ENCODE assay signal across 23 mouse cellular contexts in genomic region chr12:85303256-85303655, GRCm38 (mm10).
"Had no signal": no experiment of that assay in that cellular context is flagged by ENCODE, and none has a peak within 500 bp of the region (broad histone marks: within the 10 kb centered on the region; RNA-seq: fewer than 3 reads in every experiment).

No protein-coding gene starts in this region.

- H3K4me3 ChIP-seq: heart, adult 2 months; heart, embryonic 13.5 days; heart, embryonic 15.5 days; hindbrain, embryonic 13.5 days; hindbrain, embryonic 15.5 days; limb, embryonic 13.5 days; limb, embryonic 15.5 days had no signal

- ATAC-seq: hindbrain, postnatal 0 days; intestine, embryonic 16.5 days had no signal

- H3K27me3 ChIP-seq: heart, embryonic 13.5 days; heart, embryonic 15.5 days; hindbrain, embryonic 13.5 days; hindbrain, embryonic 15.5 days; limb, embryonic 13.5 days; limb, embryonic 15.5 days had no signal

- H3K4me1 ChIP-seq: hindbrain, embryonic 13.5 days; hindbrain, embryonic 15.5 days had no signal

- H3K27ac ChIP-seq: heart, adult 2 months; heart, embryonic 13.5 days; heart, embryonic 15.5 days; hindbrain, embryonic 13.5 days; hindbrain, embryonic 15.5 days; hindbrain, postnatal 0 days; limb, embryonic 13.5 days; limb, embryonic 15.5 days; liver, embryonic 14.5 days had no signal

- H3K4me2 ChIP-seq: heart, embryonic 11.5 days; heart, embryonic 13.5 days; heart, embryonic 15.5 days; hindbrain, embryonic 13.5 days; hindbrain, embryonic 15.5 days; limb, embryonic 13.5 days; limb, embryonic 15.5 days; liver, embryonic 11.5 days had no signal

- H3K9ac ChIP-seq: heart, embryonic 13.5 days; heart, embryonic 15.5 days; hindbrain, embryonic 13.5 days; hindbrain, embryonic 15.5 days; limb, embryonic 13.5 days; limb, embryonic 15.5 days; liver, embryonic 14.5 days had no signal

- DNase-seq: gastrocnemius, postnatal 14 days; gastrocnemius, postnatal 36 days; heart, adult 11 months; heart, adult 2 months; heart, postnatal 14 days; heart, postnatal 36 days; kidney, adult 11 months; kidney, adult 8-10 months; kidney, postnatal 14 days; layer of hippocampus, adult 9-11 months; layer of hippocampus, postnatal 36 days; left cerebral cortex, postnatal 4 days had no signal

- H3K9me3 ChIP-seq: heart, embryonic 13.5 days; heart, embryonic 15.5 days; hindbrain, embryonic 13.5 days; hindbrain, embryonic 15.5 days; limb, embryonic 13.5 days; limb, embryonic 15.5 days had no signal
